Mouse (Mus musculus) olfactory bulb, adult 2 months (tissue): Measurements from ENCODE around the gene Fbxo24. TPM values are rescaled to one million over a fixed set of nuclear protein-coding genes. Genes with fewer than 3 reads are reported as not detected.
A peak's percentile ranks its signal among the peaks of the same experiment; 100 is the strongest.

Experiments used
- H3K27ac ChIP-seq: fragments of 200-500 bp; 2 replicates; pipeline ENCODE4 v1.5.1; 2012; ENCODE audit warnings: low read depth, low read length; ENCODE audit not compliant: insufficient read depth
- H3K4me1 ChIP-seq: fragments of 200-500 bp; 2 replicates; pipeline ENCODE4 v1.6.1; 2012; ENCODE audit warnings: low read length; ENCODE audit not compliant: control insufficient read depth, insufficient read depth
- H3K4me3 ChIP-seq: fragments of 200-500 bp; 2 replicates; pipeline ENCODE4 v1.5.1; 2012; ENCODE audit warnings: mild to moderate bottlenecking, low read depth, low read length, moderate library complexity; ENCODE audit not compliant: insufficient read depth
- CTCF ChIP-seq: fragments of 200-500 bp; IDR thresholded peaks from 2 replicates; pipeline ENCODE4 v1.5.1; 2012; ENCODE audit warnings: low read depth, mild to moderate bottlenecking, low read length, moderate library complexity; ENCODE audit not compliant: insufficient read depth
- POLR2A ChIP-seq: fragments of 200-500 bp; IDR thresholded peaks from 2 replicates; pipeline ENCODE4 v1.6.1; 2012; ENCODE audit warnings: mild to moderate bottlenecking, low read depth, low read length, moderate library complexity; ENCODE audit not compliant: insufficient read depth
- WGBS: fragments of 180-500 bp; shearing (Covaris S2); methylation state at CpG from one replicate; pipeline ENCODE4 v1.1.7; 2018; 5-methylcytosine and 5-hydroxymethylcytosine counted together
- polyA plus RNA-seq: library from polyadenylated mRNA; stranded (reverse); fragments of >200 nt; gene quantifications from 2 replicates; pipeline ENCODE4 v1.2.4, GENCODE M21; 2012; ENCODE audit warnings: low replicate concordance; ENCODE audit not compliant: missing spikeins, insufficient read depth, insufficient read length

Fbxo24 gene
- polyA plus RNA-seq, 1 experiment = not detected

GRCm38 (mm10) chr5:137574470-137574901 lies 54.3 kb downstream of the Fbxo24 start:
- TF ChIP-seq CTCF = no peak
- TF ChIP-seq POLR2A = no peak
- 9% methylated on average over 27 of the region's 27 CpGs for WGBS
- Histone ChIP-seq H3K4me3 (peak overlapping the region; percentile 30), H3K4me1 (peaks cover 7% of the 10 kb centered on the region; the same call in 1 of the 2 replicates), H3K27ac (no peak overlapping the region)

GRCm38 (mm10) chr5:137570691-137571586 lies 57.9 kb downstream of the Fbxo24 start:
- TF ChIP-seq POLR2A (no peak), CTCF (no peak)
- no peak overlapping the region for H3K27ac ChIP-seq
- no peak overlapping the region for H3K4me3 ChIP-seq
- WGBS = 82% methylated on average over 17 of the region's 17 CpGs
- H3K4me1 ChIP-seq = peaks cover 7% of the 10 kb centered on the region; the same call in 1 of the 2 replicates

GRCm38 (mm10) chr5:137570181-137570580 lies 58.6 kb downstream of the Fbxo24 start:
- Histone ChIP-seq H3K27ac (no peak overlapping the region), H3K4me3 (no peak overlapping the region), H3K4me1 (peaks cover 7% of the 10 kb centered on the region; the same call in 1 of the 2 replicates)
- WGBS = 53% methylated on average over 7 of the region's 7 CpGs
- TF ChIP-seq POLR2A (no peak), CTCF (no peak)

- WGBS = 39% methylated on average over 9 of the region's 9 CpGs
- H3K27ac ChIP-seq = no peak within 1 kb of the TSS
- H3K4me1 ChIP-seq = peaks cover 6% of the 10 kb centered on the region; the same call in 1 of the 2 replicates
- TF ChIP-seq POLR2A (no peak), CTCF (no peak)
- no peak within 1 kb of the TSS for H3K4me3 ChIP-seq
Measured at GRCm38 (mm10) chr5:137569665-137570064, 59.1 kb downstream of the Fbxo24 start, which contains the start of gene Tfr2. Tfr2 (plus strand) TSS chr5:137569840.

- Histone ChIP-seq H3K4me1 (no peaks in the 10 kb centered on the region), H3K27ac (no peak overlapping the region), H3K4me3 (no peak overlapping the region)
- TF ChIP-seq POLR2A (no peak), CTCF (no peak)
- 68% methylated on average over 12 of the region's 12 CpGs for WGBS
Measured at GRCm38 (mm10) chr5:137569031-137569430, 59.8 kb downstream of the Fbxo24 start.

GRCm38 (mm10) chr5:137568223-137568798 lies 60.5 kb downstream of the Fbxo24 start:
- Histone ChIP-seq H3K4me1 (no peaks in the 10 kb centered on the region), H3K27ac (no peak overlapping the region), H3K4me3 (no peak overlapping the region)
- TF ChIP-seq POLR2A (no peak), CTCF (no peak)
- 76% methylated on average over 8 of the region's 8 CpGs for WGBS

GRCm38 (mm10) chr5:137566416-137566815 lies 62.4 kb downstream of the Fbxo24 start:
- no peak for TF ChIP-seq POLR2A
- TF ChIP-seq CTCF = no peak
- H3K27ac ChIP-seq = no peak overlapping the region
- no peak overlapping the region for H3K4me3 ChIP-seq
- 96% methylated on average over 5 of the region's 5 CpGs for WGBS
- peaks cover 3% of the 10 kb centered on the region; the same call in 1 of the 2 replicates for H3K4me1 ChIP-seq

- no peak overlapping the region for H3K27ac ChIP-seq
- peaks cover 5% of the 10 kb centered on the region; the same call in 1 of the 2 replicates for H3K4me1 ChIP-seq
- WGBS = 68% methylated on average over 6 of the region's 6 CpGs
- TF ChIP-seq POLR2A = no peak
- TF ChIP-seq CTCF = no peak
- H3K4me3 ChIP-seq = no peak overlapping the region
Measured at GRCm38 (mm10) chr5:137565744-137566143, 63.1 kb downstream of the Fbxo24 start.

GRCm38 (mm10) chr5:137562965-137563364 lies 65.8 kb downstream of the Fbxo24 start:
- 82% methylated on average over 10 of the region's 10 CpGs for WGBS
- no peak overlapping the region for H3K4me3 ChIP-seq
- TF ChIP-seq POLR2A (no peak), CTCF (no peak)
- peaks cover 5% of the 10 kb centered on the region; the same call in 1 of the 2 replicates for H3K4me1 ChIP-seq
- H3K27ac ChIP-seq = no peak overlapping the region

Other genes starting within 250 kb of the Fbxo24 start
- not detected in 2 replicates for gene Zan, start 151.9 kb downstream of the Fbxo24 start, polyA plus RNA-seq
- gene Pop7, start 126.5 kb downstream of the Fbxo24 start, polyA plus RNA-seq = not detected in 2 replicates
- gene Gigyf1, start 110.5 kb downstream of the Fbxo24 start, polyA plus RNA-seq = not detected in 2 replicates
- not detected in 2 replicates for gene Epo, start 95.8 kb downstream of the Fbxo24 start, polyA plus RNA-seq
- gene Gnb2, start 95.5 kb downstream of the Fbxo24 start, polyA plus RNA-seq = not detected in 2 replicates
- gene Actl6b, start 75.5 kb downstream of the Fbxo24 start, polyA plus RNA-seq = not detected in 2 replicates
- not detected in 2 replicates for gene Tfr2, start 59.2 kb downstream of the Fbxo24 start, polyA plus RNA-seq
- gene Mospd3, start 27.9 kb downstream of the Fbxo24 start, polyA plus RNA-seq = not detected in 2 replicates
- not detected in 2 replicates for gene Pcolce, start 15.2 kb downstream of the Fbxo24 start, polyA plus RNA-seq
- not detected in 2 replicates for gene Lrch4, start 119 bp upstream of the Fbxo24 start, polyA plus RNA-seq
- not detected in 2 replicates for gene Gm20605, start 173 bp upstream of the Fbxo24 start, polyA plus RNA-seq
- not detected in 2 replicates for gene Sap25, start 12.3 kb upstream of the Fbxo24 start, polyA plus RNA-seq
- not detected in 2 replicates for gene Irs3, start 16.7 kb upstream of the Fbxo24 start, polyA plus RNA-seq
- not detected in 2 replicates for gene Agfg2, start 55.7 kb upstream of the Fbxo24 start, polyA plus RNA-seq
- not detected in 2 replicates for gene Nyap1, start 112.6 kb upstream of the Fbxo24 start, polyA plus RNA-seq
- 483 TPM in 1 of 2 replicates, not detected in the other for gene Tsc22d4, start 116.7 kb upstream of the Fbxo24 start, polyA plus RNA-seq
- not detected in 2 replicates for gene Ppp1r35, start 149.8 kb upstream of the Fbxo24 start, polyA plus RNA-seq
- gene Mepce, start 158.7 kb upstream of the Fbxo24 start, polyA plus RNA-seq = not detected in 2 replicates
- not detected in 2 replicates for gene Zcwpw1, start 158.8 kb upstream of the Fbxo24 start, polyA plus RNA-seq
- not detected in 2 replicates for gene Pilra, start 207.3 kb upstream of the Fbxo24 start, polyA plus RNA-seq
- gene Pilrb1, start 229.1 kb upstream of the Fbxo24 start, polyA plus RNA-seq = not detected in 2 replicates
- gene Pilrb2, start 242.8 kb upstream of the Fbxo24 start, polyA plus RNA-seq = not detected in 2 replicates